Mouse (Mus musculus) adipocyte (in vitro differentiated cells): ENCODE results near the gene Rpl31.

Source experiments
- DNase-seq: peaks from one replicate; pipeline ENCODE4 v3.0.0-alpha.2; 2016; ENCODE audit warnings: low spot score

The Rpl31 gene

GRCm38 (mm10) chr1:39367601-39368266 is at the start of gene Rpl31:
Gene Rpl31 (plus strand): TSS chr1:39367842.
- DNase-seq, result peak; percentile 94

- DNase-seq, result peak; percentile 86
These were observed 49.7 kb upstream of the Rpl31 start for GRCm38 (mm10) chr1:39317935-39318334.

- no peak for DNase-seq
These were observed 48.8 kb upstream of the Rpl31 start for GRCm38 (mm10) chr1:39318870-39319269.

- no peak for DNase-seq
These were observed 45.7 kb upstream of the Rpl31 start for GRCm38 (mm10) chr1:39321954-39322353.

- DNase-seq, result no peak
These were observed 42.4 kb upstream of the Rpl31 start for GRCm38 (mm10) chr1:39325228-39325627.

- no peak for DNase-seq
These were observed 40.1 kb upstream of the Rpl31 start for GRCm38 (mm10) chr1:39327546-39327945.

- peak; percentile 60 for DNase-seq
These were observed 36.6 kb upstream of the Rpl31 start for GRCm38 (mm10) chr1:39330857-39331594.

- no peak for DNase-seq
These were observed 35.2 kb upstream of the Rpl31 start for GRCm38 (mm10) chr1:39332456-39332855.

GRCm38 (mm10) chr1:39335561-39336196 is 32.0 kb upstream of the Rpl31 start:
- no peak for DNase-seq

- no peak for DNase-seq
These were observed 30.9 kb upstream of the Rpl31 start for GRCm38 (mm10) chr1:39336788-39337187.

- no peak for DNase-seq
These were observed 28.8 kb upstream of the Rpl31 start for GRCm38 (mm10) chr1:39338831-39339230.

- DNase-seq, result no peak
These were observed 28.2 kb upstream of the Rpl31 start for GRCm38 (mm10) chr1:39339455-39339854.

GRCm38 (mm10) chr1:39340156-39340555 is 27.5 kb upstream of the Rpl31 start:
- no peak for DNase-seq

GRCm38 (mm10) chr1:39340647-39341046 is 27.0 kb upstream of the Rpl31 start:
- DNase-seq, result peak; percentile 76

GRCm38 (mm10) chr1:39341807-39342206 is 25.8 kb upstream of the Rpl31 start:
- peak; percentile 49 for DNase-seq

- no peak for DNase-seq
These were observed 24.4 kb upstream of the Rpl31 start for GRCm38 (mm10) chr1:39343242-39343641.

GRCm38 (mm10) chr1:39344981-39345600 is 22.6 kb upstream of the Rpl31 start:
- no peak for DNase-seq

GRCm38 (mm10) chr1:39349001-39349400 is 18.6 kb upstream of the Rpl31 start:
- DNase-seq, result no peak

- DNase-seq, result no peak
These were observed 18.2 kb upstream of the Rpl31 start for GRCm38 (mm10) chr1:39349427-39349826.

- DNase-seq, result no peak
These were observed 5.7 kb upstream of the Rpl31 start for GRCm38 (mm10) chr1:39361754-39362514.

- DNase-seq, result no peak
These were observed 5.1 kb upstream of the Rpl31 start for GRCm38 (mm10) chr1:39362515-39362893.

- DNase-seq, result no peak
These were observed 2.1 kb upstream of the Rpl31 start for GRCm38 (mm10) chr1:39365562-39365961.
